Comparison of ENCODE assay signal across 13 mouse cellular contexts in the genomic region with DNA sequence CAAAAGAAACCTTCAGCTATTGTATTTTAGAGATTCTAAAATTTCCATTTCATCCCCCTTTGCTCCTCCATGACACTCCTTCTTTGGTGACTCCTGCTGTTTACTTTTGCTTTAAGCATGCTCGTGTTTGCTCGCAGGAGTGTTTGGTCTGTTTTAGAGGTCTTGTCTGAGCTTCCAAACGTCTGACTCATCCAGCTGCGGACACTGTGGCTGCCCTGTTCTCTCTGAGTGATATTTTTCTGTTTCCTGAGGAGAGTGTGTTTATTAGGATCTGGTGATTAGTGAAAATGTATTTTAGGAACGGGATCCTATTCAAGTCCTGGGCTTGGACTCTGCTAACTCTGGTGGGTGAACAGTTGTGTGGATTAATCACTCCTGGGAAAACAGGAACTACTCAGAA. TPM values are rescaled to one million over a fixed set of nuclear protein-coding genes. Genes with fewer than 3 reads are reported as not detected.
DNase-seq lines count a peak whose midpoint lies in the region; ATAC-seq lines count a peak whose summit lies in the region.
"Had no signal": no experiment of that assay in that cellular context is flagged by ENCODE, and none has a peak within 500 bp of the region (broad histone marks: within the 10 kb centered on the region; RNA-seq: fewer than 3 reads in every experiment).

No protein-coding gene starts in this region.

- WGBS in neural tube, embryonic 13.5 days = 52% methylated on average over 5 of the region's 5 CpGs
- 8% methylated on average over 5 of the region's 5 CpGs for WGBS in intestine, embryonic 14.5 days
- 8% methylated on average over 5 of the region's 5 CpGs for WGBS in stomach, embryonic 14.5 days
- 65% methylated on average over 5 of the region's 5 CpGs for WGBS in forebrain, embryonic 12.5 days

- intact Hi-C loops in gastrocnemius, postnatal 14 days (cut with DNase I; ENCODE audit: low total_unique reads) = loop anchor here (5.0 kb wide), 1 partner anchor 32 kb away; no protein-coding TSS in a partner anchor

- H3K36me3 ChIP-seq in neural tube, embryonic 13.5 days = no peaks in the 10 kb centered on the region
- no peaks in the 10 kb centered on the region for H3K36me3 ChIP-seq in intestine, embryonic 14.5 days (ENCODE audit: control insufficient read depth, insufficient read depth, low read length)
- no peaks in the 10 kb centered on the region for H3K36me3 ChIP-seq in stomach, embryonic 14.5 days (ENCODE audit: control insufficient read depth, insufficient read depth, low read length)
- no peaks in the 10 kb centered on the region for H3K36me3 ChIP-seq in forebrain, embryonic 12.5 days (replicated peaks)
- H3K36me3 ChIP-seq: embryonic facial prominence, embryonic 12.5 days had no signal

- H3K9me3 ChIP-seq in neural tube, embryonic 13.5 days = no peaks in the 10 kb centered on the region
- no peaks in the 10 kb centered on the region for H3K9me3 ChIP-seq in intestine, embryonic 14.5 days (ENCODE audit: control insufficient read depth, low read length)
- no peaks in the 10 kb centered on the region for H3K9me3 ChIP-seq in stomach, embryonic 14.5 days (ENCODE audit: control insufficient read depth, low read depth, low read length)
- no peaks in the 10 kb centered on the region for H3K9me3 ChIP-seq in forebrain, embryonic 12.5 days
- H3K9me3 ChIP-seq: embryonic facial prominence, embryonic 12.5 days had no signal

- peak; percentile 24 for DNase-seq in gastrocnemius, adult 18-20 months (ENCODE audit: low spot score)
- DNase-seq in gastrocnemius, postnatal 14 days = no peak
- no peak for DNase-seq in neural tube, embryonic 10.5 days (ENCODE audit: extremely low spot score, low spot score)
- no peak for DNase-seq in intestine, embryonic 14.5 days (ENCODE audit: low spot score)
- DNase-seq in right cerebral cortex, postnatal 4 days = no peak

- H3K27me3 ChIP-seq in neural tube, embryonic 13.5 days = no peaks in the 10 kb centered on the region
- no peaks in the 10 kb centered on the region for H3K27me3 ChIP-seq in intestine, embryonic 14.5 days (replicated peaks; ENCODE audit: control insufficient read depth, insufficient read depth, low read length)
- H3K27me3 ChIP-seq in stomach, embryonic 14.5 days (ENCODE audit: control insufficient read depth, insufficient read depth, low read length) = no peaks in the 10 kb centered on the region
- H3K27me3 ChIP-seq in forebrain, embryonic 12.5 days = no peaks in the 10 kb centered on the region
- H3K27me3 ChIP-seq: CH12.LX; embryonic facial prominence, embryonic 12.5 days had no signal

- no peak overlapping the region for H3K4me3 ChIP-seq in neural tube, embryonic 13.5 days
- no peak overlapping the region for H3K4me3 ChIP-seq in intestine, embryonic 14.5 days (ENCODE audit: low read depth, low read length)
- H3K4me3 ChIP-seq in stomach, embryonic 14.5 days (ENCODE audit: low read depth, low read length) = no peak overlapping the region
- H3K4me3 ChIP-seq in forebrain, embryonic 12.5 days (replicated peaks) = no peak overlapping the region
- H3K4me3 ChIP-seq: embryonic facial prominence, embryonic 12.5 days had no signal

- 0 out of 2 replicates have a peak overlapping the region, but pooled peaks have one; percentile 9 for H3K27ac ChIP-seq in neural tube, embryonic 13.5 days (replicated peaks)
- peak overlapping the region; percentile 39 for H3K27ac ChIP-seq in intestine, embryonic 14.5 days (ENCODE audit: low read depth)
- H3K27ac ChIP-seq in stomach, embryonic 14.5 days (ENCODE audit: low read length) = peak overlapping the region; percentile 49; the same call in 1 of the 2 replicates
- H3K27ac ChIP-seq in forebrain, embryonic 12.5 days = no peak overlapping the region
- H3K27ac ChIP-seq: embryonic facial prominence, embryonic 12.5 days had no signal

- 0 out of 2 replicates have a peak, but pooled peaks cover 4% of the 10 kb centered on the region for H3K4me1 ChIP-seq in neural tube, embryonic 13.5 days (replicated peaks)
- H3K4me1 ChIP-seq in intestine, embryonic 14.5 days (replicated peaks; ENCODE audit: control insufficient read depth, insufficient read depth, low read length) = peaks cover 15% of the 10 kb centered on the region
- H3K4me1 ChIP-seq in stomach, embryonic 14.5 days (ENCODE audit: control insufficient read depth, insufficient read depth, low read length) = peaks cover 12% of the 10 kb centered on the region
- H3K4me1 ChIP-seq in forebrain, embryonic 12.5 days = no peaks in the 10 kb centered on the region
- H3K4me1 ChIP-seq: embryonic facial prominence, embryonic 12.5 days had no signal

- H3K9ac ChIP-seq in neural tube, embryonic 13.5 days = no peak overlapping the region
- no peak overlapping the region for H3K9ac ChIP-seq in intestine, embryonic 14.5 days (ENCODE audit: low read length)
- H3K9ac ChIP-seq in stomach, embryonic 14.5 days (replicated peaks; ENCODE audit: low read depth, low read length) = no peak overlapping the region
- H3K9ac ChIP-seq in forebrain, embryonic 12.5 days = no peak overlapping the region
- H3K9ac ChIP-seq: embryonic facial prominence, embryonic 12.5 days had no signal

- ATAC-seq in neural tube, embryonic 13.5 days (ENCODE audit: low read depth) = no peak
- no peak for ATAC-seq in intestine, embryonic 14.5 days (replicated peaks; ENCODE audit: low FRiP score, low TSS enrichment, low read depth)
- ATAC-seq in stomach, embryonic 14.5 days (ENCODE audit: insufficient number of reproducible peaks, insufficient read depth, low FRiP score, low read depth) = 0 out of 2 replicates have a peak, but pooled peaks have one; percentile 42
- no peak for ATAC-seq in forebrain, embryonic 12.5 days (ENCODE audit: low FRiP score)

- H3K4me2 ChIP-seq in neural tube, embryonic 13.5 days = no peak overlapping the region
- H3K4me2 ChIP-seq in intestine, embryonic 14.5 days (ENCODE audit: low read length) = no peak overlapping the region; the same call in 1 of the 2 replicates
- no peak overlapping the region for H3K4me2 ChIP-seq in stomach, embryonic 14.5 days (replicated peaks; ENCODE audit: low read depth, low read length)
- H3K4me2 ChIP-seq in forebrain, embryonic 12.5 days = no peak overlapping the region
- H3K4me2 ChIP-seq: embryonic facial prominence, embryonic 12.5 days had no signal

RNA-seq across cellular contexts. Expression of gene Gm10974, which starts 26.1 kb away (rescaled TPM):
- not detected for total RNA-seq in gastrocnemius, adult 18-20 months (2021)
- not detected for total RNA-seq in gastrocnemius, postnatal 14 days (2021)
- polyA plus RNA-seq in neural tube, embryonic 13.5 days (2015; fragmentation: Nextera tagmentation; extraction: Ambion mirVana) = not detected in 2 replicates
- polyA plus RNA-seq in intestine, embryonic 14.5 days (2014; fragmentation: Nextera tagmentation; extraction: Ambion mirVana) = not detected in 2 replicates
- not detected in 2 replicates for polyA plus RNA-seq in stomach, embryonic 14.5 days (2014; fragmentation: Nextera tagmentation; extraction: Ambion mirVana)
- polyA plus RNA-seq in forebrain, embryonic 12.5 days (2016; fragmentation: Nextera tagmentation; extraction: Ambion mirVana) = not detected in 2 replicates
- total RNA-seq: CH12.LX; layer of hippocampus, postnatal 25 days had no signal
- polyA plus RNA-seq: embryonic facial prominence, embryonic 12.5 days; gonadal fat pad, adult 2 months; spleen, adult 2 months had no signal

RNA-seq across cellular contexts. Expression of gene Lrrk1, which starts 48.5 kb away (rescaled TPM):
- 1 to 10 TPM; 2.8 to 3.4 TPM for total RNA-seq in gastrocnemius, adult 18-20 months (2021)
- 1 to 10 TPM; 4.8 to 6.9 TPM for total RNA-seq in gastrocnemius, postnatal 14 days (2021)
- polyA plus RNA-seq in neural tube, embryonic 13.5 days (2015; fragmentation: Nextera tagmentation; extraction: Ambion mirVana) = 6.5 and 8.0 TPM in 2 replicates
- polyA plus RNA-seq in intestine, embryonic 14.5 days (2014; fragmentation: Nextera tagmentation; extraction: Ambion mirVana) = 15.5 and 16.9 TPM in 2 replicates
- polyA plus RNA-seq in stomach, embryonic 14.5 days (2014; fragmentation: Nextera tagmentation; extraction: Ambion mirVana) = 17.5 and 17.9 TPM in 2 replicates
- 2.6 and 3.7 TPM in 2 replicates for polyA plus RNA-seq in forebrain, embryonic 12.5 days (2016; fragmentation: Nextera tagmentation; extraction: Ambion mirVana)
